Mouse (Mus musculus): Measurements from ENCODE around the gene Fbxo40. TPM values are rescaled to one million over a fixed set of nuclear protein-coding genes. Genes with fewer than 3 reads are reported as not detected.

Gene Fbxo40
- total RNA-seq (2021): 100 to 1,000 TPM; 275 to 366 TPM
- long read RNA-seq, experiment 1, full-length matches to known transcripts: 262 of 321 reads
- long read RNA-seq, experiment 1, partial matches to known transcripts: 0 of 321 reads
- long read RNA-seq, experiment 1, other reads (novel, unspliced or antisense): 59 of 321 reads
- long read RNA-seq, experiment 2, full-length matches to known transcripts: 165 of 225 reads
- long read RNA-seq, experiment 2, partial matches to known transcripts: 0 of 225 reads
- long read RNA-seq, experiment 2, other reads (novel, unspliced or antisense): 60 of 225 reads

- DNase-seq (ENCODE audit: low spot score): peak; percentile 71
Observed at GRCm38 (mm10) chr16:36989999-36990625, at the start of gene Fbxo40. Fbxo40 (minus strand) TSS chr16:36990467.

DNA sequence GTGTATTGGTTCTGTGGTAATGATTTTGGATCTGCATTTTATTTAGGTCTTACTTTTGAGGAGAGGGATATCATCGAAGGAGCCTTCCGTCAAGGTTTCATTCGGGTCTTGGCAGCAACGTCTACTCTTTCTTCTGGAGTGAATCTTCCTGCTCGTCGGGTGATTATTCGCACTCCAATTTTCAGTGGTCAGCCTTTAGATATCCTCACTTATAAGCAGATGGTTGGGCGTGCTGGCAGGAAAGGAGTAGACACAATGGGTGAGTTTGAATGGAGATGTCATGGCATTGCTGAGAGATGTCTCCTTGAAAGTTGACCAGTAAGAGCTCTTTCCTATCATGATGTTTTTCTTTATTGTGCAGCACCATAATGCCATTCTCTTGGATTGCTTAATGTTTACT lies 44.5 kb upstream of the Fbxo40 start:
- no peak for DNase-seq (ENCODE audit: low spot score)

DNA sequence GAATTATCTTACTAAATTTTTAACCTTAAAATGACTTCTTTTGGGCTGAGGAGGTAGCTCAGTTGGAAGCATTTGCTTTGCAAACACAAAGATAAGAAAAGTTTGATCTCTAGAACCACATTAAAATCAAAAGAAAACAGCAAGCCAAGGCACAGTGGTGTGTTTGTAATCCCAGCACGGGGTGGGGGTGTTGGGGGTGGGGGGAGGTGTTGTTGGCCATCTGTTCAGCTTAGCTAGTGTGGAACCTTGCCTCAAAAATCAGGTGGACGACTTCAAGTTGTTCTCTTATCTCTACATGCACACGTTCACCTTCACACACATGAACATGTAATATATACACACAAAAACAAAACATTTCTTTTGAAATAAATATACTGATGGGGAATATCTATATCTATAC lies 41.7 kb upstream of the Fbxo40 start:
- no peak for DNase-seq (ENCODE audit: low spot score)

- no peak for DNase-seq (ENCODE audit: low spot score)
Observed at GRCm38 (mm10) chr16:37027581-37027980, 37.3 kb upstream of the Fbxo40 start.

GRCm38 (mm10) chr16:37012336-37012735 lies 22.1 kb upstream of the Fbxo40 start:
- no peak for DNase-seq (ENCODE audit: low spot score)

DNA sequence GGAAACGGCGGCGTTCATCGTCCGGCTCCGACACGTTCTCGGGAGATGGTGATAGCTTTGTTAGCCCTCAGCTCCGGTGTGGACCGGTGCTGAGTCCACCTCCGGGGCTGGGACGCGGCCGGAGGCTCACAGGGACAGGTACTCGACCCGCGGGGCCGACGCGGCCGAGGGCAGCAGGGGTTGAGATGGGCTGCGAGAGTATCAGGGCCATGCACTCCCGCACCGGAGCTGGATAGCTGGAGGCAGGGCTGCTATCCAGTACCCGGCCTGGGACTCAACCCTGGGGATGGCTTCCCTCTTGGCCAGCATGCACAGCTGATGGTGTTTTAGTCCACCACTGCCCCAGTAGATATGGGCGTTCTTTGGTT lies 21.6 kb upstream of the Fbxo40 start:
- DNase-seq (ENCODE audit: low spot score): no peak

GRCm38 (mm10) chr16:37011061-37011921 lies 21.0 kb upstream of the Fbxo40 start, which contains the start of gene Polq:
Polq (plus strand) TSS chr16:37011786.
- DNase-seq (ENCODE audit: low spot score): peak; percentile 95

GRCm38 (mm10) chr16:37010370-37010769 lies 20.1 kb upstream of the Fbxo40 start:
- peak; percentile 64 for DNase-seq (ENCODE audit: low spot score)

GRCm38 (mm10) chr16:37009262-37009661 lies 19.0 kb upstream of the Fbxo40 start:
- DNase-seq (ENCODE audit: low spot score): no peak

- DNase-seq (ENCODE audit: low spot score): no peak
Observed at GRCm38 (mm10) chr16:36999366-36999972, 9.2 kb upstream of the Fbxo40 start.

GRCm38 (mm10) chr16:36997650-36998049 lies 7.4 kb upstream of the Fbxo40 start:
- peak; percentile 44 for DNase-seq (ENCODE audit: low spot score)

GRCm38 (mm10) chr16:36989493-36989892 lies 774 bp downstream of the Fbxo40 start:
- DNase-seq (ENCODE audit: low spot score): peak; percentile 73

- no peak for DNase-seq (ENCODE audit: low spot score)
Observed at GRCm38 (mm10) chr16:36988066-36988465, 2.2 kb downstream of the Fbxo40 start.

GRCm38 (mm10) chr16:36987399-36987798 lies 2.9 kb downstream of the Fbxo40 start:
- DNase-seq (ENCODE audit: low spot score): no peak

GRCm38 (mm10) chr16:36985636-36986042 lies 4.6 kb downstream of the Fbxo40 start:
- no peak for DNase-seq (ENCODE audit: low spot score)

GRCm38 (mm10) chr16:36983796-36984195 lies 6.5 kb downstream of the Fbxo40 start:
- no peak for DNase-seq (ENCODE audit: low spot score)

- DNase-seq (ENCODE audit: low spot score): no peak
Observed at GRCm38 (mm10) chr16:36979127-36979526, 11.1 kb downstream of the Fbxo40 start.

- no peak for DNase-seq (ENCODE audit: low spot score)
Observed at GRCm38 (mm10) chr16:36963415-36963814, 26.9 kb downstream of the Fbxo40 start.

GRCm38 (mm10) chr16:36955106-36955505 lies 35.2 kb downstream of the Fbxo40 start:
- DNase-seq (ENCODE audit: low spot score): no peak

DNA sequence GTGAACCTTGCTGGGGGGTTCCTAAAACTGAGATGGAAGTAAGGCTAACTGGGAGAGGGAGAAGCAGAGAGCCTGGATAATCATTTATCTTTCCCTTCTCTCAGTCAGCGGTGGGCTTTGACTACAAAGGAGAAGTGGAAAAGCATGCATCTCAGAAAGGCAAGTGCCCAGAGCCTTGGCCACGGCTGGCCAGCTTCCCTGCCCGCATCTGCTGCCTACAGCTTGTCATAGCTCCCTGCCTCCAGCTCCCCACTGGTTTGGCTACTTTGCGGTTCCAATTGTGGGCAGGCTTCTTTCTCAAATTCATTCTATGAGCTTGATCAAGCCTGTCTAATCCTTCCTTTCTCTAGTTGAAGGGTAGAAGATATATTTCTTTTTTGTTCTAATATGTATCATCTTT lies 39.2 kb downstream of the Fbxo40 start:
- DNase-seq (ENCODE audit: low spot score): no peak

GRCm38 (mm10) chr16:36949614-36950336 lies 40.5 kb downstream of the Fbxo40 start:
- no peak for DNase-seq (ENCODE audit: low spot score)
